Mouse (Mus musculus) testis, adult 2 months (tissue): ENCODE data around the gene Cfap46.

Experiments used
- CTCF ChIP-seq: fragments of 200-500 bp; IDR thresholded peaks from 2 replicates; pipeline ENCODE4 v1.5.1; 2012; ENCODE audit warnings: low read depth, mild to moderate bottlenecking, inconsistent platforms, low read length, moderate library complexity; ENCODE audit not compliant: control insufficient read depth, insufficient read depth, insufficient replicate concordance
- POLR2A ChIP-seq: fragments of 200-500 bp; IDR thresholded peaks from 2 replicates; pipeline ENCODE4 v1.6.1; 2012; ENCODE audit warnings: low read depth, mild to moderate bottlenecking, inconsistent platforms, low read length, moderate library complexity; ENCODE audit not compliant: control insufficient read depth

DNA sequence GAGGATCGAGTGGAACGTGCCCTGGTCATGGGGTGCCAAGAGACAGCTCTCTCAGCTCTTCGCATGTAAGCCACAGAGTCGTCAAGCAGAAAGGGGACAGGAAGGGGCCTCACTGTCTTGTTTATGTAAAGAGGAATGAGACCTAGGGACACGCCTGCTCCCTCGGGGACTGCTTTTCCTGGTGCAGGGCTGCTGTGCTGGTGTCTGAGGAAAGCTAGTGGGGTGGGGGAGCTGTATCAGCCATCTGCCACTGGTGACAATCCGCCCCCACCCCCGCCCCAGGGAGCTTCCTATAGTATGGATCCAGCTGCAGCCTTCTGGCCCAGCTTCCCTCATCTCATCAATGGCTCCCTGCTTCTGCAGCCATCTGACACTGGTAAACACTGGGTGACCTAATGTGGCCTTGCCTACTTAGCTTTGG, 47.7 kb upstream of the Cfap46 start:
- TF ChIP-seq CTCF (no peak), POLR2A (no peak)
